Mouse (Mus musculus) lung, embryonic 16.5 days (tissue): ENCODE results near the gene Col6a3. TPM values are rescaled to one million over a fixed set of nuclear protein-coding genes. Genes with fewer than 3 reads are reported as not detected.

Source experiments
- ATAC-seq: fragments of 200-750 bp; cut with Nextera tagmentation; 2 replicates; pipeline ENCODE4 v1.8.0; 2017; ENCODE audit warnings: low read depth, mild to moderate bottlenecking, moderate library complexity
- H3K27ac ChIP-seq: fragments of 300-500 bp; sonication (generic); 2 replicates; pipeline ENCODE4 v1.5.1; 2014; ENCODE audit warnings: mild to moderate bottlenecking, control low read depth, low read length
- H3K27me3 ChIP-seq: fragments of 300-500 bp; sonication (generic); 2 replicates; pipeline ENCODE4 v1.6.1; 2014; ENCODE audit warnings: low read depth, low read length, mixed read lengths; ENCODE audit not compliant: control insufficient read depth, insufficient read depth
- H3K36me3 ChIP-seq: fragments of 300-500 bp; sonication (generic); 2 replicates; pipeline ENCODE4 v1.6.1; 2014; ENCODE audit warnings: low read length; ENCODE audit not compliant: control insufficient read depth, insufficient read depth
- H3K4me1 ChIP-seq: fragments of 300-500 bp; sonication (generic); replicated peaks from 2 replicates; pipeline ENCODE4 v1.6.1; 2014; ENCODE audit warnings: low read length, mixed read lengths; ENCODE audit not compliant: control insufficient read depth, insufficient read depth
- H3K4me2 ChIP-seq: fragments of 300-500 bp; sonication (generic); 2 replicates; pipeline ENCODE4 v1.6.1; 2014; ENCODE audit warnings: low read depth, low read length, control low read depth
- H3K4me3 ChIP-seq: fragments of 300-500 bp; sonication (generic); 2 replicates; pipeline ENCODE4 v1.5.1; 2014; ENCODE audit warnings: mild to moderate bottlenecking, low read length, control low read depth
- H3K9ac ChIP-seq: fragments of 300-500 bp; sonication (generic); 2 replicates; pipeline ENCODE4 v1.6.1; 2014; ENCODE audit warnings: low read length, control low read depth
- H3K9me3 ChIP-seq: fragments of 300-500 bp; sonication (generic); 2 replicates; pipeline ENCODE4 v1.6.1; 2016; ENCODE audit warnings: low read length; ENCODE audit not compliant: control insufficient read depth
- WGBS: fragments of 180-500 bp; shearing (Covaris S2); extraction: QIAGEN DNeasy Blood & Tissue Kit; methylation state at CpG from one replicate; pipeline ENCODE4 v1.1.7; 2014; 5-methylcytosine and 5-hydroxymethylcytosine counted together
- polyA plus RNA-seq: library from polyadenylated mRNA; unstranded; fragments of >200 nt; fragmentation: Nextera tagmentation; extraction: Ambion mirVana; gene quantifications from 2 replicates; pipeline ENCODE4 v1.2.1, GENCODE M21; 2015

Gene Col6a3
- polyA plus RNA-seq, 1 experiment from 2014 or later = 107 TPM

- no peaks in the 10 kb centered on the region for H3K27me3 ChIP-seq
- no peak overlapping the region for H3K9ac ChIP-seq
- H3K27ac ChIP-seq = no peak overlapping the region
- no peaks in the 10 kb centered on the region for H3K9me3 ChIP-seq
- H3K4me2 ChIP-seq = no peak overlapping the region
- no peak overlapping the region for H3K4me3 ChIP-seq
- peaks cover 5% of the 10 kb centered on the region for H3K36me3 ChIP-seq
- ATAC-seq = no peak
- 87% methylated on average over 7 of the region's 7 CpGs for WGBS
- H3K4me1 ChIP-seq = no peaks in the 10 kb centered on the region; the same call in 1 of the 2 replicates
Measured at GRCm38 (mm10) chr1:90779072-90779471, 64.7 kb downstream of the Col6a3 start.

DNA sequence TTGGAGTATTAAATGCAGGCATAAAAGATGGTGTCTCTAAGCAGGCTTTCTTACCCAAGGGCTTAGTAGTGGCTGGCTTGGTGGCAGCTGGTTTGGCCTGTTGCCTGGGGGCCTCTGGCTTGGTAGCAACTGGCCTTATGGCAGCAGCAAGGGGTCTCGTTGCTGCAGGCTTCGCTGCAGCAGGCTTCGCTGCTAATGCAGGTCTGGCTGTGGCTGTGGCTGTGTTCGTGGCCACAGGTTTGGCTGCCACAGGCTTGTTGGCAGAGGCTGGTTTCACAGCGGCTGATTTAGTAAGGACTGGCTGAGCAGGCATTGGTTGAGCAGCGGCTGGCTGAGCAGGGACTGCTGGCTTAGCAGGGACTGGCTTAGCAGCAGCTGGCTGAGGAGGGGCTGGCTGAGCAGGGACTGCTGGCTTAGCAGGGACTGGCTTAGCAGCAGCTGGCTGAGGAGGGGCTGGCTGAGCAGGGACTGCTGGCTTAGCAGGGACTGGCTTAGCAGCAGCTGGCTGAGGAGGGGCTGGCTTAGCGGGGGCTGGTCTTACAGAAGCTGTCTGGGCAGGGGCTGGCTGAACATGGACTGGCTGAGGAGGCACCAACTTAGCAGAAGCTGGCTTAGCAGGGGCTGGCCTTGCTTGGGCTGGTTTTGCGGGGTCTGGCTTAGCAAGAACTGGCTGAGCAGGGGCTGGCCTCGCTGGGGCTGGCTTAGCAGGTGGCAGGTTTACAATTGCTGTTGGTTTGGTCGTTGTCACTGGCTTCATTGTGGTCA lies 68.1 kb downstream of the Col6a3 start:
- Histone ChIP-seq H3K36me3 (peaks cover 16% of the 10 kb centered on the region), H3K9me3 (no peaks in the 10 kb centered on the region), H3K4me1 (peaks cover 3% of the 10 kb centered on the region), H3K4me2 (no peak overlapping the region), H3K27me3 (no peaks in the 10 kb centered on the region), H3K9ac (0 out of 2 replicates have a peak overlapping the region, but pooled peaks have one; percentile 44), H3K27ac (peak overlapping the region; percentile 89), H3K4me3 (no peak overlapping the region)
- peak; percentile 95 for ATAC-seq
- 18% methylated on average over 10 of the region's 10 CpGs for WGBS

GRCm38 (mm10) chr1:90771172-90771571 lies 72.6 kb downstream of the Col6a3 start:
- no peaks in the 10 kb centered on the region for H3K9me3 ChIP-seq
- 65% methylated on average over 4 of the region's 4 CpGs for WGBS
- H3K27me3 ChIP-seq = no peaks in the 10 kb centered on the region
- peak overlapping the region; percentile 66; the same call in 1 of the 2 replicates for H3K27ac ChIP-seq
- no peak overlapping the region for H3K9ac ChIP-seq
- no peak overlapping the region for H3K4me3 ChIP-seq
- ATAC-seq = no peak
- H3K4me2 ChIP-seq = no peak overlapping the region
- peaks cover 11% of the 10 kb centered on the region for H3K4me1 ChIP-seq
- H3K36me3 ChIP-seq = peaks cover 25% of the 10 kb centered on the region; the same call in 1 of the 2 replicates

- Histone ChIP-seq H3K9me3 (no peaks in the 10 kb centered on the region), H3K27me3 (no peaks in the 10 kb centered on the region), H3K4me2 (no peak overlapping the region), H3K4me3 (no peak overlapping the region), H3K36me3 (peaks cover 25% of the 10 kb centered on the region; the same call in 1 of the 2 replicates), H3K4me1 (peaks cover 11% of the 10 kb centered on the region), H3K9ac (no peak overlapping the region), H3K27ac (peak overlapping the region; percentile 66)
- ATAC-seq = peak; percentile 73
- 36% methylated on average over 7 of the region's 7 CpGs for WGBS
Measured at GRCm38 (mm10) chr1:90770027-90770426, 73.7 kb downstream of the Col6a3 start.

DNA sequence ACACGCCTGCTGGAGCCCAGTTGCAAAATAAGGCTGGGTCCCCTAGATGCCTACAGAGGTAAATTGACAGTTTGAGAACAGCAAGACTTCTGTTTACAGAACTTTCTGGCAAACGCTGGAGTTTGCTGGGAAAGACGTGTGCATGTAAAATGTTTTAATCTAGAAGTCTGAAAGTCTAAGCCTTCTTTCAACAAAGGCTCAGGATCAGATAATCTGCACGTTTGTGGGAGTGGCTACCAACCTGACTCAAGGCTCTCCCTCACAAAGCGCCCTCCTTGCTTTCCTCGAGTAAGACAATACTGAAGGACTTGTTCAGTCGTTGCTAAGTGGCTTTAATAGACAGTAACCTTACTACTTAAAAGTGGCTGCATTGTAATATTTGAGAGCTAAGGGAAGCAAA lies 74.5 kb downstream of the Col6a3 start:
- H3K27ac ChIP-seq = peak overlapping the region; percentile 66
- no peaks in the 10 kb centered on the region for H3K27me3 ChIP-seq
- no peak overlapping the region for H3K4me2 ChIP-seq
- peak; percentile 34; the same call in 1 of the 2 replicates for ATAC-seq
- H3K9me3 ChIP-seq = no peaks in the 10 kb centered on the region
- H3K4me3 ChIP-seq = no peak overlapping the region
- H3K36me3 ChIP-seq = peaks cover 21% of the 10 kb centered on the region; the same call in 1 of the 2 replicates
- peaks cover 11% of the 10 kb centered on the region for H3K4me1 ChIP-seq
- no peak overlapping the region for H3K9ac ChIP-seq
- WGBS = 25% methylated on average over 7 of the region's 7 CpGs

GRCm38 (mm10) chr1:90758091-90758673 lies 85.6 kb downstream of the Col6a3 start:
- H3K4me2 ChIP-seq = no peak overlapping the region
- no peaks in the 10 kb centered on the region for H3K27me3 ChIP-seq
- ATAC-seq = peak; percentile 81
- no peak overlapping the region for H3K9ac ChIP-seq
- H3K27ac ChIP-seq = peak overlapping the region; percentile 34
- no peaks in the 10 kb centered on the region for H3K9me3 ChIP-seq
- H3K36me3 ChIP-seq = no peaks in the 10 kb centered on the region
- 46% methylated on average over 4 of the region's 4 CpGs for WGBS
- H3K4me3 ChIP-seq = no peak overlapping the region
- peaks cover 5% of the 10 kb centered on the region; the same call in 1 of the 2 replicates for H3K4me1 ChIP-seq

DNA sequence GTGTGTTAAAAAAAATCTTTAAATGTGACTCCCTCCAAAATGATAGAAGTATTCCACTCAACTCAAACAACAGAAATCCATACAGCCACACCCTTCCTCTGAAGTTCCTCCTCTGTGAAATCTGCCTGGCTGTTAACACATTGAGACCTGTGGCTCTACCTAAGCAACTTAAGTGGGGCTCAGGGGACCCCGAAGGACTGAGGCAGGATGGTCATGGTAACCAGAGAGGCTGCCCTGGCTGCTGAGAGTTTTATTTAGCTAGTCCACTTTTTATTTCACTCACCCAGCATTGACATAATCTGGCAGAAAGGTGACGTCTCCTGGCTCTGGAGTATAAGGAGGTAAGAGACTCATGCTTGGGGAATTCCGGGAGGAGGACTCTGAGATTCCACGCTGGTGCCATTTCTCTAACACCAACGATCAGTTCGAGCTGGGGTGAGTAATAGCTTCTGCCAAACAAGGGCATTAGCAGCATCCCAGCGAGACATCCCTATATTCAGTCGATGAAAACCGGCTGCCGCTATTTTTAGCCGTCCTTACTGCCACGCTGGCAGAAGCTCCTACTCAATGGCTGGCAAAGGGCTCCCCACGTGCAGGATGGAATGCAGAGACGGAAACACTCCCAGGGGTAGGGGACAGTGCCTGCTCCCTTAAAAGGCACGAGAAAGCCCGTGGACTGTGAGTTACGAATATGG lies 89.8 kb downstream of the Col6a3 start:
- Histone ChIP-seq H3K9ac (0 out of 2 replicates have a peak overlapping the region, but pooled peaks have one; percentile 25), H3K36me3 (no peaks in the 10 kb centered on the region), H3K4me2 (no peak overlapping the region), H3K27me3 (no peaks in the 10 kb centered on the region), H3K4me3 (no peak overlapping the region), H3K27ac (peak overlapping the region; percentile 60), H3K4me1 (peaks cover 8% of the 10 kb centered on the region), H3K9me3 (no peaks in the 10 kb centered on the region)
- peak; percentile 36; the same call in 1 of the 2 replicates for ATAC-seq
- WGBS = 34% methylated on average over 17 of the region's 17 CpGs

- WGBS = 46% methylated on average over 4 of the region's 4 CpGs
- Histone ChIP-seq H3K4me1 (peaks cover 8% of the 10 kb centered on the region), H3K9me3 (no peaks in the 10 kb centered on the region), H3K9ac (no peak overlapping the region), H3K36me3 (no peaks in the 10 kb centered on the region), H3K27ac (peak overlapping the region; percentile 48), H3K4me2 (no peak overlapping the region), H3K4me3 (no peak overlapping the region), H3K27me3 (no peaks in the 10 kb centered on the region)
- ATAC-seq = peak; percentile 59
Measured at GRCm38 (mm10) chr1:90751221-90751620, 92.5 kb downstream of the Col6a3 start.

DNA sequence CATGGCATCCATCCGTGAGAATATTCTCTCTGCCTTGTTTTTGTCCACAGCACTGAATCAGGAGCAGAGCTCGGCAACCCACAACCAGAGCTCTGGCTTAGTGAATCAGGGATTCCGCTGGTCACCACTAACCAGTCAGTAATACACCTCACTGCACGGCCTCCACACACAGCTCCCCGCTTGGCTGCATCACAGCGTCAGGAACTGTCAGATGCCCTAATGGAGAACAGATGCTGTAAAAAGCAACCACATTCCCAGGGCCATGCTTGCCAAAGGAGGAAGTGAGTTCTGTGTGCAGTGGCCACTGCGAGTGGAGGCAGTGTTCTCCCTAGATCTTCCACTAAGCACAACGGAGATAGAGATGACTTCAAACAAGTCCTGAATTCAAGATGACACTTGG lies 93.6 kb downstream of the Col6a3 start:
- H3K9ac ChIP-seq = no peak overlapping the region

More for the DNA sequence above, 93.6 kb downstream of the Col6a3 start:
- Histone ChIP-seq H3K27ac (peak overlapping the region; percentile 21; the same call in 1 of the 2 replicates), H3K4me2 (no peak overlapping the region), H3K4me1 (peaks cover 12% of the 10 kb centered on the region), H3K27me3 (no peaks in the 10 kb centered on the region), H3K4me3 (no peak overlapping the region), H3K36me3 (no peaks in the 10 kb centered on the region), H3K9me3 (no peaks in the 10 kb centered on the region)
- 50% methylated on average over 8 of the region's 8 CpGs for WGBS
- peak; percentile 51; the same call in 1 of the 2 replicates for ATAC-seq
